Mouse (Mus musculus) ES-E14 (cell line): ENCODE data around the gene Tmem150a. TPM values are rescaled to one million over a fixed set of nuclear protein-coding genes. Genes with fewer than 3 reads are reported as not detected.

Source experiments
- DNase-seq: peaks from one replicate; pipeline ENCODE4 v3.0.0-alpha.2; 2013; ENCODE audit warnings: low read depth, low spot score
- H3K27ac ChIP-seq: 2 replicates; pipeline ENCODE4 v1.5.1; 2012; ENCODE audit warnings: low read depth, mild to moderate bottlenecking, low read length, moderate library complexity, mixed read lengths; ENCODE audit not compliant: poor library complexity, insufficient read depth, severe bottlenecking
- H3K36me3 ChIP-seq: 2 replicates; pipeline ENCODE4 v1.6.1; 2012; ENCODE audit warnings: mild to moderate bottlenecking, low read length, moderate library complexity, mixed read lengths; ENCODE audit not compliant: control insufficient read depth, poor library complexity, insufficient read depth, severe bottlenecking
- H3K4me1 ChIP-seq, 2 experiments: fragments of 150-350 bp in 1 of 2; sonication (generic) in 1 of 2; 2 replicates each; pipeline ENCODE4 v1.6.1; 2012; ENCODE audit warnings: low read length in 2 of 2, mild to moderate bottlenecking in 1 of 2, mixed read lengths in 1 of 2; ENCODE audit not compliant: control insufficient read depth in 2 of 2, insufficient read depth in 2 of 2, poor library complexity in 1 of 2
- H3K4me3 ChIP-seq, 2 experiments: fragments of 150-350 bp in 1 of 2; sonication (generic) in 1 of 2; 2 replicates each; pipeline ENCODE4 v1.5.1; 2012; ENCODE audit warnings: low read length in 2 of 2, low read depth in 1 of 2, mild to moderate bottlenecking in 1 of 2, mixed read lengths in 1 of 2; ENCODE audit not compliant: insufficient read depth in 1 of 2, poor library complexity in 1 of 2, severe bottlenecking in 1 of 2
- H3K9ac ChIP-seq: 2 replicates; pipeline ENCODE4 v1.6.1; 2012; ENCODE audit warnings: low read depth, mild to moderate bottlenecking, low read length, mixed read lengths; ENCODE audit not compliant: poor library complexity, insufficient read depth, severe bottlenecking
- H3K9me3 ChIP-seq: fragments of 150-350 bp; sonication (generic); 2 replicates; pipeline ENCODE4 v1.6.1; 2012; ENCODE audit warnings: low read depth, mild to moderate bottlenecking, low read length; ENCODE audit not compliant: control insufficient read depth, insufficient read depth
- CHD2 ChIP-seq: IDR thresholded peaks from 2 replicates; pipeline ENCODE4 v1.6.1; 2014; ENCODE audit warnings: mild to moderate bottlenecking, low read depth, low read length, inconsistent platforms
- HCFC1 ChIP-seq: IDR thresholded peaks from 2 replicates; pipeline ENCODE4 v1.6.1; 2012; ENCODE audit warnings: low read length, inconsistent platforms, borderline replicate concordance; ENCODE audit not compliant: insufficient read depth
- MAFK ChIP-seq: IDR thresholded peaks from 2 replicates; pipeline ENCODE4 v1.6.1; 2014; ENCODE audit warnings: mild to moderate bottlenecking, low read depth, low read length, inconsistent platforms; ENCODE audit not compliant: insufficient read depth
- ZC3H11A ChIP-seq: IDR thresholded peaks from 2 replicates; pipeline ENCODE4 v1.6.1; 2012; ENCODE audit warnings: low read depth, mild to moderate bottlenecking, inconsistent platforms, low read length, borderline replicate concordance
- ZNF384 ChIP-seq: IDR thresholded peaks from 2 replicates; pipeline ENCODE4 v1.6.1; 2012; ENCODE audit warnings: low read depth, low read length, inconsistent platforms
- in situ Hi-C, 2 experiments: fragments of 600-800 bp; cut with MboI; formaldehyde crosslinking; loops; one replicate each; pipeline ENCODE4 v1.15.1; 2025; ENCODE audit warnings: low sequenced_read_pairs in 2 of 2, inconsistent platforms in 1 of 2; ENCODE audit not compliant: unreplicated experiment in 2 of 2
- total RNA-seq: library from RNA; depleted of rRNA; stranded (reverse); fragments of 300-350 nt; gene quantifications from 2 replicates; pipeline ENCODE4 v1.2.3, GENCODE M21; 2012

Gene Tmem150a
- total RNA-seq, 1 experiment: 26.1 TPM

- in situ Hi-C loops: no loop called here
- no peak for DNase-seq
- Histone ChIP-seq H3K9ac (no peak overlapping the region), H3K4me1 (no peaks in the 10 kb centered on the region), H3K9me3 (no peaks in the 10 kb centered on the region), H3K4me3 (no peak overlapping the region), H3K27ac (no peak overlapping the region), H3K36me3 (peaks cover 15% of the 10 kb centered on the region)
- no peak for TF ChIP-seq ZC3H11A
- TF ChIP-seq ZNF384: no peak
- no peak for TF ChIP-seq CHD2
- no peak for TF ChIP-seq HCFC1
- no peak for TF ChIP-seq MAFK
Measured at GRCm38 (mm10) chr6:72326274-72326673, 29.0 kb upstream of the Tmem150a start.

- H3K27ac ChIP-seq: no peak overlapping the region
- no peak for DNase-seq
- H3K9ac ChIP-seq: no peak overlapping the region
- TF ChIP-seq MAFK: no peak
- no peak for TF ChIP-seq ZC3H11A
- no peak for TF ChIP-seq CHD2
- no peak for TF ChIP-seq ZNF384
- TF ChIP-seq HCFC1: no peak
- H3K4me3 ChIP-seq: no peak overlapping the region
- H3K4me1 ChIP-seq: no peaks in the 10 kb centered on the region
- peaks cover 13% of the 10 kb centered on the region for H3K36me3 ChIP-seq
- H3K9me3 ChIP-seq: no peaks in the 10 kb centered on the region
- in situ Hi-C loops: no loop called here
Measured at GRCm38 (mm10) chr6:72329019-72329418, 26.2 kb upstream of the Tmem150a start.

GRCm38 (mm10) chr6:72330133-72330532 lies 25.1 kb upstream of the Tmem150a start:
- Histone ChIP-seq H3K36me3 (peaks cover 13% of the 10 kb centered on the region), H3K4me1 (no peaks in the 10 kb centered on the region), H3K9ac (no peak overlapping the region), H3K4me3 (no peak overlapping the region), H3K9me3 (no peaks in the 10 kb centered on the region), H3K27ac (no peak overlapping the region)
- in situ Hi-C loops: no loop called here
- no peak for DNase-seq
- TF ChIP-seq CHD2 (no peak), ZC3H11A (no peak), ZNF384 (no peak), HCFC1 (no peak), MAFK (no peak)

- Histone ChIP-seq H3K4me3 (no peak overlapping the region), H3K36me3 (peaks cover 21% of the 10 kb centered on the region), H3K27ac (no peak overlapping the region), H3K4me1 (no peaks in the 10 kb centered on the region), H3K9me3 (no peaks in the 10 kb centered on the region), H3K9ac (no peak overlapping the region)
- TF ChIP-seq MAFK: no peak
- TF ChIP-seq ZNF384: no peak
- TF ChIP-seq ZC3H11A: no peak
- no peak for TF ChIP-seq CHD2
- no peak for TF ChIP-seq HCFC1
- in situ Hi-C loops: no loop called here
- DNase-seq: no peak
Measured at GRCm38 (mm10) chr6:72333111-72333510, 22.1 kb upstream of the Tmem150a start.

- Histone ChIP-seq H3K4me3 (no peak overlapping the region), H3K4me1 (peaks cover 0 to 5% of the 10 kb centered on the region in 2 experiments; a peak in 1 of 4 replicates), H3K27ac (no peak overlapping the region), H3K9me3 (no peaks in the 10 kb centered on the region), H3K36me3 (peaks cover 10% of the 10 kb centered on the region), H3K9ac (no peak overlapping the region)
- TF ChIP-seq CHD2: no peak
- TF ChIP-seq HCFC1: no peak
- TF ChIP-seq MAFK: no peak
- no peak for TF ChIP-seq ZNF384
- no peak for TF ChIP-seq ZC3H11A
- no peak for DNase-seq
- in situ Hi-C loops: no loop called here
Measured at GRCm38 (mm10) chr6:72340481-72340880, 14.8 kb upstream of the Tmem150a start.
